Mouse (Mus musculus) right cerebral cortex, postnatal 25 days (tissue): Measurements from ENCODE around the gene Baz1a.
"Not testable (repeated sequence)": the region's sequence is repeated elsewhere in the genome, so short reads cannot be mapped to it uniquely, and the experiment has no call there.

Source experiments
- DNase-seq: peaks from one replicate; pipeline ENCODE4 v3.0.0; 2022

Gene Baz1a

GRCm38 (mm10) chr12:54969033-54969432 is 45.1 kb downstream of the Baz1a start:
- no peak for DNase-seq

- no peak for DNase-seq
Observed at GRCm38 (mm10) chr12:54965532-54966160, 48.5 kb downstream of the Baz1a start.

- DNase-seq, result no peak
Observed at GRCm38 (mm10) chr12:54959569-54959968, 54.6 kb downstream of the Baz1a start.

GRCm38 (mm10) chr12:54956974-54957373 is 57.2 kb downstream of the Baz1a start:
- no peak for DNase-seq

- DNase-seq, result no peak
Observed at GRCm38 (mm10) chr12:54956457-54956856, 57.7 kb downstream of the Baz1a start.

GRCm38 (mm10) chr12:54946116-54946515 is 68.0 kb downstream of the Baz1a start:
- DNase-seq, result no peak

- not testable (repeated sequence) for DNase-seq
Observed at GRCm38 (mm10) chr12:54942586-54943157, 71.5 kb downstream of the Baz1a start.

GRCm38 (mm10) chr12:54937581-54938343 is 76.4 kb downstream of the Baz1a start:
- not testable (repeated sequence) for DNase-seq

GRCm38 (mm10) chr12:54910387-54910786 is 103.8 kb downstream of the Baz1a start:
- no peak for DNase-seq

GRCm38 (mm10) chr12:54892559-54892958 is 121.6 kb downstream of the Baz1a start:
- not testable (repeated sequence) for DNase-seq

GRCm38 (mm10) chr12:54890426-54890825 is 123.7 kb downstream of the Baz1a start:
- no peak for DNase-seq

GRCm38 (mm10) chr12:54887580-54888127 is 126.5 kb downstream of the Baz1a start:
- DNase-seq, result no peak

- peak; percentile 20 for DNase-seq
Observed at GRCm38 (mm10) chr12:54879630-54880029, 134.5 kb downstream of the Baz1a start.

- DNase-seq, result no peak
Observed at GRCm38 (mm10) chr12:54879211-54879610, 134.9 kb downstream of the Baz1a start.

- DNase-seq, result no peak
Observed at GRCm38 (mm10) chr12:54877875-54878274, 136.3 kb downstream of the Baz1a start.

- no peak for DNase-seq
Observed at GRCm38 (mm10) chr12:54876879-54877278, 137.3 kb downstream of the Baz1a start.

GRCm38 (mm10) chr12:54874711-54875110 is 139.4 kb downstream of the Baz1a start:
- DNase-seq, result no peak

- DNase-seq, result peak; percentile 85
Observed at GRCm38 (mm10) chr12:54862606-54863535, 151.3 kb downstream of the Baz1a start, which contains the start of gene Cfl2. TSS of gene Cfl2 (minus strand) at chr12:54862877.

GRCm38 (mm10) chr12:54861991-54862605 is 152.1 kb downstream of the Baz1a start:
- DNase-seq, result no peak

GRCm38 (mm10) chr12:54859531-54859930 is 154.6 kb downstream of the Baz1a start:
- no peak for DNase-seq

- no peak for DNase-seq
Observed at GRCm38 (mm10) chr12:54850551-54850950, 163.6 kb downstream of the Baz1a start.

GRCm38 (mm10) chr12:54844415-54844814 is 169.7 kb downstream of the Baz1a start:
- DNase-seq, result no peak
